Mouse (Mus musculus) ES-Bruce4 (cell line): Measurements from ENCODE around the gene Cntrl.

Source experiments
- CTCF ChIP-seq: IDR thresholded peaks from one replicate; pipeline ENCODE4 v1.8.1; 2011; ENCODE audit warnings: low read depth, low read length
- EP300 ChIP-seq: IDR thresholded peaks from 2 replicates; pipeline ENCODE4 v1.6.1; 2011; ENCODE audit warnings: low read depth, low read length; ENCODE audit not compliant: insufficient read depth
- POLR2A ChIP-seq: IDR thresholded peaks from one replicate; pipeline ENCODE4 v1.8.1; 2011; ENCODE audit warnings: low read length; ENCODE audit not compliant: insufficient read depth

- TF ChIP-seq CTCF (no peak), POLR2A (no peak), EP300 (no peak)
Observed at GRCm38 (mm10) chr2:35079166-35079565, 30.1 kb upstream of the Cntrl start.
